22 mouse cellular contexts compared by ENCODE assay signal in genomic region chr14:21406946-21407345, GRCm38 (mm10).
A peak's percentile ranks its signal among the peaks of the same experiment; 100 is the strongest.
DNase-seq lines count a peak whose midpoint lies in the region; ATAC-seq and TF ChIP-seq lines count a peak whose summit lies in the region.
"Had no signal": no experiment of that assay in that cellular context is flagged by ENCODE, and none has a peak within 500 bp of the region (broad histone marks: within the 10 kb centered on the region; RNA-seq: fewer than 3 reads in every experiment).

No protein-coding gene starts in this region.

- no peak for ATAC-seq in embryonic facial prominence, embryonic 14.5 days (ENCODE audit: low read depth)
- no peak for ATAC-seq in limb, embryonic 14.5 days (ENCODE audit: low FRiP score, low read depth)
- ATAC-seq: CD4-positive, CD25-positive, alpha-beta regulatory T cell, adult 4 months; forebrain, embryonic 13.5 days; forebrain, embryonic 16.5 days had no signal

- no peak for TF ChIP-seq POLR2A in limb, embryonic 14.5 days (IDR thresholded peaks at IDR 0.05; ENCODE audit: borderline replicate concordance, extremely low read depth, insufficient read depth, insufficient read length)

- 50% methylated on average over 5 of the region's 5 CpGs for WGBS in embryonic facial prominence, embryonic 14.5 days
- WGBS in embryonic facial prominence, embryonic 10.5 days = 80% methylated on average over 5 of the region's 5 CpGs
- 75% methylated on average over 5 of the region's 5 CpGs for WGBS in limb, embryonic 14.5 days
- 90% methylated on average over 5 of the region's 5 CpGs for WGBS in limb, embryonic 10.5 days

- peak; percentile 84 for DNase-seq in embryonic facial prominence, embryonic 14.5 days (ENCODE audit: low spot score)
- no peak for DNase-seq in embryonic facial prominence, embryonic 10.5 days (ENCODE audit: low spot score)
- peak; percentile 56 for DNase-seq in limb, embryonic 14.5 days (ENCODE audit: low spot score)
- DNase-seq in limb, embryonic 10.5 days (ENCODE audit: low spot score) = no peak
- DNase-seq in skeletal muscle tissue, adult 2 months (ENCODE audit: low read depth, low spot score) = peak; percentile 2
- DNase-seq in retina, postnatal 1 day = no peak
- DNase-seq: adrenal gland, adult 2 months; adrenal gland, postnatal 10 days; adrenal gland, postnatal 25 days; B cell, adult 2 months; cerebellum, adult 11-12 months; cerebellum, adult 2 months; cerebellum, adult 9-10 months; cerebellum, postnatal 10 days; cerebellum, postnatal 25 days had no signal

- no peak overlapping the region for H3K4me2 ChIP-seq in embryonic facial prominence, embryonic 14.5 days (ENCODE audit: low read depth, low read length)
- no peak overlapping the region for H3K4me2 ChIP-seq in limb, embryonic 14.5 days (replicated peaks; ENCODE audit: low read depth, low read length, severe bottlenecking)
- H3K4me2 ChIP-seq: embryonic facial prominence, embryonic 13.5 days; forebrain, embryonic 13.5 days had no signal

- no peaks in the 10 kb centered on the region for H3K36me3 ChIP-seq in embryonic facial prominence, embryonic 14.5 days (ENCODE audit: control insufficient read depth, insufficient read depth, low read length)
- no peaks in the 10 kb centered on the region for H3K36me3 ChIP-seq in embryonic facial prominence, embryonic 10.5 days (replicated peaks)
- H3K36me3 ChIP-seq in limb, embryonic 14.5 days (ENCODE audit: control insufficient read depth, insufficient read depth, low read length) = no peaks in the 10 kb centered on the region
- peaks cover 3% of the 10 kb centered on the region; the same call in 1 of the 2 replicates for H3K36me3 ChIP-seq in limb, embryonic 10.5 days
- H3K36me3 ChIP-seq: embryonic facial prominence, embryonic 13.5 days had no signal

- no peak overlapping the region; the same call in 1 of the 2 replicates for H3K27ac ChIP-seq in embryonic facial prominence, embryonic 14.5 days (replicated peaks; ENCODE audit: low read depth, low read length)
- no peak overlapping the region for H3K27ac ChIP-seq in embryonic facial prominence, embryonic 10.5 days (replicated peaks)
- no peak overlapping the region for H3K27ac ChIP-seq in limb, embryonic 14.5 days (replicated peaks; ENCODE audit: low read depth, low read length)
- H3K27ac ChIP-seq in limb, embryonic 10.5 days = no peak overlapping the region
- H3K27ac ChIP-seq: embryonic facial prominence, embryonic 13.5 days; forebrain, embryonic 13.5 days had no signal

- H3K9ac ChIP-seq in embryonic facial prominence, embryonic 14.5 days (ENCODE audit: low read depth, low read length) = no peak overlapping the region
- no peak overlapping the region for H3K9ac ChIP-seq in limb, embryonic 14.5 days (ENCODE audit: low read depth, low read length, severe bottlenecking)
- H3K9ac ChIP-seq: embryonic facial prominence, embryonic 13.5 days; forebrain, embryonic 13.5 days had no signal

- H3K9me3 ChIP-seq in embryonic facial prominence, embryonic 14.5 days (ENCODE audit: control insufficient read depth, low read length) = no peaks in the 10 kb centered on the region
- no peaks in the 10 kb centered on the region for H3K9me3 ChIP-seq in embryonic facial prominence, embryonic 10.5 days
- no peaks in the 10 kb centered on the region for H3K9me3 ChIP-seq in limb, embryonic 14.5 days (ENCODE audit: control insufficient read depth, low read length)
- H3K9me3 ChIP-seq in limb, embryonic 10.5 days (replicated peaks) = no peaks in the 10 kb centered on the region
- H3K9me3 ChIP-seq: embryonic facial prominence, embryonic 13.5 days; forebrain, embryonic 13.5 days; G1E had no signal

- H3K4me3 ChIP-seq in embryonic facial prominence, embryonic 14.5 days (ENCODE audit: low read depth, low read length) = no peak overlapping the region
- no peak overlapping the region for H3K4me3 ChIP-seq in embryonic facial prominence, embryonic 10.5 days
- H3K4me3 ChIP-seq in limb, embryonic 14.5 days (replicated peaks; ENCODE audit: low read length) = no peak overlapping the region
- H3K4me3 ChIP-seq in limb, embryonic 10.5 days = no peak overlapping the region
- H3K4me3 ChIP-seq: embryonic facial prominence, embryonic 13.5 days; erythroblast, embryonic 14.5 days; forebrain, embryonic 13.5 days had no signal

- H3K4me1 ChIP-seq in embryonic facial prominence, embryonic 14.5 days (ENCODE audit: control insufficient read depth, insufficient read depth, low read length) = peaks cover 5% of the 10 kb centered on the region; the same call in 1 of the 2 replicates
- H3K4me1 ChIP-seq in embryonic facial prominence, embryonic 10.5 days = peaks cover 16% of the 10 kb centered on the region
- H3K4me1 ChIP-seq in limb, embryonic 14.5 days (ENCODE audit: control insufficient read depth, insufficient read depth, low read length) = peaks cover 16% of the 10 kb centered on the region
- H3K4me1 ChIP-seq in limb, embryonic 10.5 days = peaks cover 22% of the 10 kb centered on the region

- no peaks in the 10 kb centered on the region for H3K27me3 ChIP-seq in embryonic facial prominence, embryonic 14.5 days (replicated peaks; ENCODE audit: control insufficient read depth, insufficient read depth, low read length)
- H3K27me3 ChIP-seq in embryonic facial prominence, embryonic 10.5 days (replicated peaks; ENCODE audit: low read depth, poor library complexity, severe bottlenecking) = no peaks in the 10 kb centered on the region
- H3K27me3 ChIP-seq in limb, embryonic 14.5 days (ENCODE audit: control insufficient read depth, insufficient read depth, low read length) = no peaks in the 10 kb centered on the region
- H3K27me3 ChIP-seq in limb, embryonic 10.5 days (ENCODE audit: low read depth, poor library complexity, severe bottlenecking) = no peaks in the 10 kb centered on the region
- H3K27me3 ChIP-seq: CH12.LX; embryonic facial prominence, embryonic 13.5 days; forebrain, embryonic 13.5 days had no signal

Comparison
In these comparisons a context has a peak if more than half of its experiments do, and no peak if none do; other contexts are left out.
1. DNase-seq: peak in embryonic facial prominence, embryonic 14.5 days (single experiment), limb, embryonic 14.5 days (single experiment) and skeletal muscle tissue, adult 2 months (single experiment); none in embryonic facial prominence, embryonic 10.5 days (single experiment), limb, embryonic 10.5 days (single experiment) and retina, postnatal 1 day (single experiment).